Mouse (Mus musculus) liver, embryonic 16.5 days (tissue): ENCODE measurements around the gene Traf5. TPM values are rescaled to one million over a fixed set of nuclear protein-coding genes. Genes with fewer than 3 reads are reported as not detected.

Experiments used
- ATAC-seq: fragments of 200-750 bp; cut with Nextera tagmentation; 2 replicates; pipeline ENCODE4 v1.8.0; 2017; ENCODE audit warnings: low read depth, mild to moderate bottlenecking, moderate number of reproducible peaks, moderate library complexity
- H3K27ac ChIP-seq: fragments of 300-500 bp; sonication (generic); 2 replicates; pipeline ENCODE4 v1.5.1; 2014; ENCODE audit warnings: mild to moderate bottlenecking, low read length
- H3K27me3 ChIP-seq: fragments of 300-500 bp; sonication (generic); 2 replicates; pipeline ENCODE4 v1.6.1; 2014; ENCODE audit warnings: low read depth, low read length, mixed read lengths; ENCODE audit not compliant: control insufficient read depth, insufficient read depth
- H3K36me3 ChIP-seq: fragments of 300-500 bp; sonication (generic); 2 replicates; pipeline ENCODE4 v1.6.1; 2014; ENCODE audit warnings: mild to moderate bottlenecking; ENCODE audit not compliant: control insufficient read depth, insufficient read depth
- H3K4me1 ChIP-seq: fragments of 300-500 bp; sonication (generic); 2 replicates; pipeline ENCODE4 v1.6.1; 2014; ENCODE audit warnings: low read depth, low read length, mixed read lengths; ENCODE audit not compliant: control insufficient read depth
- H3K4me2 ChIP-seq: fragments of 300-500 bp; sonication (generic); 2 replicates; pipeline ENCODE4 v1.6.1; 2014; ENCODE audit warnings: low read depth, low read length, mixed read lengths
- H3K4me3 ChIP-seq: fragments of 300-500 bp; sonication (generic); 2 replicates; pipeline ENCODE4 v1.5.1; 2014; ENCODE audit warnings: low read depth, mild to moderate bottlenecking, low read length
- H3K9ac ChIP-seq: fragments of 300-500 bp; sonication (generic); 2 replicates; pipeline ENCODE4 v1.6.1; 2014; ENCODE audit warnings: low read depth, low read length
- H3K9me3 ChIP-seq: fragments of 300-500 bp; sonication (generic); replicated peaks from 2 replicates; pipeline ENCODE4 v1.6.1; 2016; ENCODE audit warnings: low read length; ENCODE audit not compliant: control insufficient read depth
- WGBS: fragments of 180-500 bp; shearing (Covaris S2); extraction: QIAGEN DNeasy Blood & Tissue Kit; methylation state at CpG from one replicate; pipeline ENCODE4 v1.1.7; 2014; ENCODE audit not compliant: insufficient replicate concordance; 5-methylcytosine and 5-hydroxymethylcytosine counted together
- polyA plus RNA-seq: library from polyadenylated mRNA; unstranded; fragments of >200 nt; fragmentation: Nextera tagmentation; extraction: Ambion mirVana; gene quantifications from 2 replicates; pipeline ENCODE4 v1.2.1, GENCODE M21; 2015

The Traf5 gene
- polyA plus RNA-seq, 1 experiment from 2014 or later, result 5.3 TPM

GRCm38 (mm10) chr1:192086279-192087037, 5.9 kb downstream of the Traf5 start:
- WGBS, result 75% methylated on average over 12 of the region's 12 CpGs
- Histone ChIP-seq H3K4me3 (no peak overlapping the region), H3K36me3 (no peaks in the 10 kb centered on the region), H3K27me3 (no peaks in the 10 kb centered on the region), H3K4me1 (peaks cover 16% of the 10 kb centered on the region), H3K9me3 (no peaks in the 10 kb centered on the region), H3K27ac (no peak overlapping the region), H3K9ac (no peak overlapping the region), H3K4me2 (no peak overlapping the region)
- no peak for ATAC-seq

- WGBS, result 79% methylated on average over 10 of the region's 10 CpGs
- H3K9me3 ChIP-seq, result peaks cover 5% of the 10 kb centered on the region; the same call in 1 of the 2 replicates
- H3K4me3 ChIP-seq, result no peak overlapping the region
- peaks cover 5% of the 10 kb centered on the region for H3K36me3 ChIP-seq
- ATAC-seq, result no peak
- no peak overlapping the region for H3K27ac ChIP-seq
- H3K9ac ChIP-seq, result no peak overlapping the region
- H3K27me3 ChIP-seq, result no peaks in the 10 kb centered on the region
- no peak overlapping the region for H3K4me2 ChIP-seq
- H3K4me1 ChIP-seq, result peaks cover 4% of the 10 kb centered on the region; the same call in 1 of the 2 replicates
Observed at GRCm38 (mm10) chr1:192085218-192085617, 7.1 kb downstream of the Traf5 start.

GRCm38 (mm10) chr1:192082646-192083045, 9.7 kb downstream of the Traf5 start:
- 75% methylated on average over 1 of the region's 1 CpGs for WGBS
- Histone ChIP-seq H3K9ac (no peak overlapping the region), H3K9me3 (peaks cover 5% of the 10 kb centered on the region; the same call in 1 of the 2 replicates), H3K4me3 (no peak overlapping the region), H3K4me2 (no peak overlapping the region), H3K27ac (no peak overlapping the region), H3K36me3 (peaks cover 5% of the 10 kb centered on the region), H3K27me3 (no peaks in the 10 kb centered on the region), H3K4me1 (peaks cover 4% of the 10 kb centered on the region)
- no peak for ATAC-seq

- H3K9ac ChIP-seq, result no peak overlapping the region
- H3K27me3 ChIP-seq, result no peaks in the 10 kb centered on the region
- H3K27ac ChIP-seq, result no peak overlapping the region
- H3K4me1 ChIP-seq, result peaks cover 11% of the 10 kb centered on the region
- peaks cover 5% of the 10 kb centered on the region; the same call in 1 of the 2 replicates for H3K9me3 ChIP-seq
- H3K36me3 ChIP-seq, result peaks cover 5% of the 10 kb centered on the region
- no peak overlapping the region for H3K4me2 ChIP-seq
- WGBS, result 77% methylated on average over 2 of the region's 2 CpGs
- H3K4me3 ChIP-seq, result no peak overlapping the region
- ATAC-seq, result no peak
Observed at GRCm38 (mm10) chr1:192081129-192081528, 11.2 kb downstream of the Traf5 start.

- H3K27ac ChIP-seq, result no peak overlapping the region
- 37% methylated on average over 1 of the region's 1 CpGs for WGBS
- H3K36me3 ChIP-seq, result peaks cover 5% of the 10 kb centered on the region
- no peaks in the 10 kb centered on the region for H3K27me3 ChIP-seq
- peaks cover 17% of the 10 kb centered on the region for H3K4me1 ChIP-seq
- H3K9me3 ChIP-seq, result peaks cover 5% of the 10 kb centered on the region; the same call in 1 of the 2 replicates
- H3K9ac ChIP-seq, result no peak overlapping the region
- H3K4me2 ChIP-seq, result no peak overlapping the region
- ATAC-seq, result no peak
- H3K4me3 ChIP-seq, result no peak overlapping the region
Observed at GRCm38 (mm10) chr1:192079121-192079520, 13.2 kb downstream of the Traf5 start.

- 12% methylated on average over 3 of the region's 3 CpGs for WGBS
- H3K4me3 ChIP-seq, result no peak overlapping the region
Observed at GRCm38 (mm10) chr1:192078406-192078805, 14.0 kb downstream of the Traf5 start.

GRCm38 (mm10) chr1:192076796-192077535, 15.4 kb downstream of the Traf5 start:
- no peak for ATAC-seq
- Histone ChIP-seq H3K36me3 (peaks cover 5% of the 10 kb centered on the region), H3K4me2 (no peak overlapping the region), H3K27ac (no peak overlapping the region), H3K9me3 (peaks cover 5% of the 10 kb centered on the region; the same call in 1 of the 2 replicates), H3K9ac (no peak overlapping the region), H3K4me1 (peaks cover 17% of the 10 kb centered on the region), H3K4me3 (no peak overlapping the region), H3K27me3 (no peaks in the 10 kb centered on the region)

More at GRCm38 (mm10) chr1:192078406-192078805, 14.0 kb downstream of the Traf5 start:
- peak; percentile 55 for ATAC-seq
- H3K36me3 ChIP-seq, result peaks cover 5% of the 10 kb centered on the region
- 0 out of 2 replicates have a peak overlapping the region, but pooled peaks have one; percentile 14 for H3K27ac ChIP-seq
- peaks cover 17% of the 10 kb centered on the region for H3K4me1 ChIP-seq
- no peak overlapping the region for H3K4me2 ChIP-seq
- no peaks in the 10 kb centered on the region for H3K27me3 ChIP-seq
- H3K9ac ChIP-seq, result no peak overlapping the region
- peaks cover 5% of the 10 kb centered on the region; the same call in 1 of the 2 replicates for H3K9me3 ChIP-seq

- Histone ChIP-seq H3K9ac (no peak overlapping the region), H3K9me3 (peaks cover 4% of the 10 kb centered on the region; the same call in 1 of the 2 replicates), H3K4me2 (no peak overlapping the region), H3K27ac (no peak overlapping the region), H3K36me3 (peaks cover 5% of the 10 kb centered on the region), H3K27me3 (no peaks in the 10 kb centered on the region), H3K4me1 (peaks cover 17% of the 10 kb centered on the region), H3K4me3 (no peak overlapping the region)
- ATAC-seq, result no peak
- WGBS, result 60% methylated on average over 4 of the region's 4 CpGs
Observed at GRCm38 (mm10) chr1:192076101-192076500, 16.3 kb downstream of the Traf5 start.

GRCm38 (mm10) chr1:192074824-192075223, 17.5 kb downstream of the Traf5 start:
- 19% methylated on average over 1 of the region's 1 CpGs for WGBS
- no peak for ATAC-seq
- H3K27ac ChIP-seq, result no peak overlapping the region

More at GRCm38 (mm10) chr1:192074824-192075223, 17.5 kb downstream of the Traf5 start:
- Histone ChIP-seq H3K9ac (no peak overlapping the region), H3K4me1 (peaks cover 25% of the 10 kb centered on the region), H3K27me3 (no peaks in the 10 kb centered on the region), H3K36me3 (no peaks in the 10 kb centered on the region), H3K4me3 (no peak overlapping the region), H3K9me3 (no peaks in the 10 kb centered on the region), H3K4me2 (no peak overlapping the region)
